Mouse (Mus musculus) embryo, embryonic 9.5 days (tissue): ENCODE results near the gene Mis12.
A peak's percentile ranks its signal among the peaks of the same experiment; 100 is the strongest.

Source experiments
- DNase-seq: peaks from one replicate; pipeline ENCODE4 v3.0.0-alpha.2; 2017; ENCODE audit errors: extremely low spot score

Gene Mis12

GRCm38 (mm10) chr11:71017051-71017450 lies 2.4 kb upstream of the Mis12 start:
- no peak for DNase-seq

DNA sequence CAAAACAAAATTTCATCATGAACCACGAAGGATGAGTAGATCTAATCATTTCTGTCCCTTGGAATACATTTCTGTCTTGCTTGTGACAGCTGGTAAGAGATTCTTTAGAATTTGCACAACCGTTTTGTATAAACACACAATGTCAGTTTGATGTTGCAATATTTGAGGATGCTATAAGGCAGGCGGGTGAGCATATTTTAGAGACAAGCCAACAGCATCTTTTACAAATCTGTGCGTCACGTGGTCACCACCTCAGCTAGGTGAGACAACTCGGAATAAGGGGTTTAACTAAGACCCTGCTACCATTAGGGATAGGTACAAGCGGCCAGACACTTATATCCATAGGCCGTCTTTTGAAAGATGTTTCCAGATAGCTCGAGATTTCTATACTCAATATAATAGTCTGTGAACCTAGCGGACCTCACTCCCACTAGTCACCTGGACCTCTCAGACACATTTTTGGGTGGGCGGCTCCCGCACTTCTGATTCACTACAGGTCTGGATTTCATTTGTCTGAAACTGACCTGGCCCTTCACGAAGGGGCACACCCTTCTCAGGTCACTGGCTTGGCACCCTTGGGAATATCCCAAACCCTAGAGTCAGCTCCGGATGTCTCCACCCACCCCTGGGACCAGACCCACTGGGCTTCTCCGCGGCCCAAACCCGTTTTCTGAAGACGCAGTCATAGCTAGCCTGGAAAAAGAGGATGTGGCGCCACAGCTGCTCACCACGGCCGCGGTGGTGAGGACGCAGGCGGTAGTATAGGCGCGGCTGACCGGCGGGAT lies 803 bp upstream of the Mis12 start:
- DNase-seq, result no peak

- no peak for DNase-seq
Observed at GRCm38 (mm10) chr11:71028280-71028679, 8.9 kb downstream of the Mis12 start.

DNA sequence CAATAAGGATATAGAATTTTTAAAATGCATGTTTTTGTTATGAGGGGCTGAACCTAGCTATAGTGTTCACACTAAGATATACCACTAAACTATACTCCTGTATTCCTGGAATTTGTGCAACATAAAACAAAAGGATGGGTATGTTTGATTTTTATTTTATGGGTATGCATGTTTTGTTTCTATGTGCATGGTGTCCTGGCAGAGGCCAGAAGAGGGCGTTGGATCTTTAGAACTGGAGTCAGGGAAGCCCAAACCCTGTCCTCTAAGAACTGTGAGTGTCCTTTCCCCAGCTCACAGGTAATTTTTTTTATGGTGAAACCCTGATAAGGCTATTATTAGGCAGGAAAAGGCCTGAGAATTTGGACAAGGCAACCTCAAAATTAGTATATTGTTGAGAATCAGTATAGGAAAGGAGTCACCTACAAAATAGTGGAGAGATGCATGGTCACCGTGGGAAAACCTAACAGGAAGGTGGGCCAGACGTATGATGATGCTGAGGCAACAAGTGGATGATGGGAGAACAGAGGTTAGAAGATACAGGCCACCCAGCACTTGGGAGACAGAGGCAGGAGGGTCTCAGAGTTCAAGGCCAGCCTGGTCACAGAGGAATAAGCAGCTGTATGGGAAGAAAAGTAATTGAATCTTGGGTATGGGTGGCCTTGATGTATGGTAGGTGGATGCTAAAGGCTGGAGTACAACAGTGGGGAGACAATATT lies 10.2 kb downstream of the Mis12 start:
- no peak for DNase-seq

DNA sequence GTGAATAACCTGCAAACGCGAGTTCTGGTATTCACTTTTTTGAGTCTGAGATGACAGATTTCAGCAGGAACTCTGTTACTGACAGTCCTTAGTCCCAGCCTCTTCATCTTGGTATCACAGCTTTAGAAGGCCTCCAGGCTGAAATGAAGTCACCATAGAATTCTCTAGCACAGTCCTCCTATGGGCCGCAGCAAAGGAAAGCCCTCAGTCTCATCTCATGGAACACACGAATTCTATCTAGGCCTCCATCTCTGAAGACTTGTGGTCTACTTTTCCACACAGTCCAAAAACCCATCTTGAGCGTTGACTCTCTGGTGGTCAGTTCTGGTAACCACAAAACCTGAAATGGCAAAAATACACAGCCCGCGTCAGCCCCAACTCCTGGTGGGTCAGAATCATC lies 12.7 kb downstream of the Mis12 start:
- DNase-seq, result no peak

- DNase-seq, result peak; percentile 35
Observed at GRCm38 (mm10) chr11:71032491-71033162, 13.2 kb downstream of the Mis12 start.

DNA sequence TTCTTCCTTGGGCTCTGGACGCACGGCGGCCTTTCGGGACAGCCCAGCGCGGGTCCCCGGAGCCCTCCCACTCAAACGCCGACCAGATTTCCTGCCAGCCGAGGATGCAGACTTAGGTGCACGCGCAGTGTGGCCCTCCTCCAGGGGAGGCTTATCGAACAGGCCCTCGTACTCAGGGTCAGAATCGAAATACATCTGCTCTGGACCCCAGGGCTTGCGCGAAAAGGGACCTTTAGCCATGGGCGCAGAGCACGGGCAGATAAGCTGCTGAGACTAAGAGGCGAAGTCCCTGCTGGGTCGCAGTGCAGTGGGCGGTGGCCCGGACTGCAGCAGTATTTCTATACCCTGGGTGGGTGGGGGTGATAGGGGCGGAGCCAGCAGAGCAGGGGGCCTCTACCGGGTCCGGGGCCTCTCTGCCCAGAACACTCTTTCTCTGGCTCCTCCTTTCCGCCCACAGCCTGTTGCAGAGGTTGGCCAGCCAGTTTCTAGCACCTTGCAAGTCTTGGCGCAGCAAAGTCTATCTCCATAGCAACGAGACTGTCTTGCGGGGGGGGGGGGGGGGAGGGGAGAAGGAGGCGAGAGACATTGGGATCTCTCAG lies 13.9 kb downstream of the Mis12 start, which contains the start of gene 6330403K07Rik:
6330403K07Rik (minus strand) TSS at position 351 of the 599 bp plus-strand sequence.
- DNase-seq, result peak; percentile 87

DNA sequence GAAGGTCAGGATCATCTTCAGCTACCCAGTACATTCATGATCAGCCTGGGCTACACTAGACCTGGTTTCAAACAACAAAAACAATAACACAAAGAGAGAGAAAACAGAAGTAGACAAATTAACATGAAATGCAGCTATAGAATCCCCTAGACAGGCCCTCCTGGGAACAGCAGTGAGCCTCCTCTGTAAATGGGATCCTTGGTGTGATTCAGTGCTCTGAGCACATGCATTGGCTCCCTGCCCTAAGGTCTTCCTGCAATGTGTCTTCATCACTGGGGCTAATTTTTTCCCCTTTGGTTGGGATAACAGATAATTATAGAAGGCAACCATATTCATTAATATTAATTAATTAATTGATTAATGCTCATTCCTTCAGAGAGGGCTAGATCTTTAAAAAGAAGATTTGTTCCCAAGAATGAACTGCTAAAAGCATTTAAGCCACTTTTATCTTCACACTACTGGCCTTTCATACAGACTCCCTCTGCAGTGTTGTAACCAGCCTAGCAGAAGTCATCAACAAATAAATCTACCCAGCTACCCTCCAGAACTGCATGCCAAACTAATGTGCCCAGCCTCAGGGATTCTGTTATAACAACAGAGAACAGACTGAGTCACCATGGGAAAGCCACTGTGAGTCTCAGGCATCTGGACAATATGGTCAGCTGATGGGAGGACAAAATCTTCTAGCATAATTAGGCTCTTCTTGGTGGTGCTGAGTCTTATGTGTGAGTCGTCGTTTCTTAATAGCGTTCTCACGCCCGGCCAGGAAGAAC lies 20.3 kb downstream of the Mis12 start:
- no peak for DNase-seq

DNA sequence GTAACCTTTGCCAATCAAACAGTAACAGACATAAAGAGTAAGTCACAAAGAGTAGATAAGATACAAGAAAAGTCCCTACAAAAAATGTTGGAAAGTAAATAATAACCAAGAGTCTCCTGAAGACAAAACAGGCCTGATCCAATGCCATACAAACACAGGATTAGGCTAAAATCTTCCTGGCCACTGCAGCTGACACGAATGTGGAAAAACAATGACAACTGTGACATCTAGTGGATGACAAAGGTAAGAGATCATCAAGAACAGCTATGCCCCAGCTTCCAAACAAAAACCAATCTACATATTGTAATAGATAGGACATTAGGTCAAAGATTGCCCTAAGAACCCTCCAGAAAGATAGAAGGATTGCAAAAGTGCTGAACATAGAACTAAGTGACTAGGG lies 33.1 kb downstream of the Mis12 start:
- peak; percentile 35 for DNase-seq

GRCm38 (mm10) chr11:71076342-71076741 lies 56.9 kb downstream of the Mis12 start:
- DNase-seq, result no peak
